Mouse (Mus musculus) midbrain, embryonic 13.5 days (tissue): ENCODE data around the gene AC124502.3. TPM values are rescaled to one million over a fixed set of nuclear protein-coding genes. Genes with fewer than 3 reads are reported as not detected.

ENCODE experiments used
- ATAC-seq: fragments of 200-750 bp; cut with Nextera tagmentation; 2 replicates; pipeline ENCODE4 v1.8.0; 2017; ENCODE audit warnings: mild to moderate bottlenecking, moderate TSS enrichment, moderate library complexity
- H3K27ac ChIP-seq: fragments of 300-500 bp; sonication (generic); 2 replicates; pipeline ENCODE4 v1.5.1; 2015; ENCODE audit warnings: inconsistent platforms, mild to moderate bottlenecking, moderate library complexity
- H3K27me3 ChIP-seq: fragments of 300-500 bp; sonication (generic); 2 replicates; pipeline ENCODE4 v1.6.1; 2015; ENCODE audit warnings: mild to moderate bottlenecking, inconsistent platforms
- H3K36me3 ChIP-seq: fragments of 300-500 bp; sonication (generic); 2 replicates; pipeline ENCODE4 v1.6.1; 2015; ENCODE audit warnings: mild to moderate bottlenecking, inconsistent platforms
- H3K4me1 ChIP-seq: fragments of 300-500 bp; sonication (generic); replicated peaks from 2 replicates; pipeline ENCODE4 v1.6.1; 2015; ENCODE audit warnings: inconsistent platforms
- H3K4me2 ChIP-seq: fragments of 300-500 bp; sonication (generic); replicated peaks from 2 replicates; pipeline ENCODE4 v1.6.1; 2015; ENCODE audit warnings: moderate library complexity, mild to moderate bottlenecking, inconsistent platforms
- H3K4me3 ChIP-seq: fragments of 300-500 bp; sonication (generic); replicated peaks from 2 replicates; pipeline ENCODE4 v1.5.1; 2015; ENCODE audit warnings: mild to moderate bottlenecking, inconsistent platforms
- H3K9ac ChIP-seq: fragments of 300-500 bp; sonication (generic); replicated peaks from 2 replicates; pipeline ENCODE4 v1.6.1; 2015; ENCODE audit warnings: mild to moderate bottlenecking, inconsistent platforms
- H3K9me3 ChIP-seq: fragments of 300-500 bp; sonication (generic); 2 replicates; pipeline ENCODE4 v1.6.1; 2016; ENCODE audit warnings: mild to moderate bottlenecking, inconsistent platforms
- WGBS: fragments of 180-500 bp; shearing (Covaris S2); methylation state at CpG from one replicate; pipeline ENCODE4 v1.1.7; 2015; 5-methylcytosine and 5-hydroxymethylcytosine counted together
- polyA plus RNA-seq: library from polyadenylated mRNA; unstranded; fragments of >200 nt; fragmentation: Nextera tagmentation; extraction: Ambion mirVana; gene quantifications from 2 replicates; pipeline ENCODE4 v1.2.1, GENCODE M21; 2015

Gene AC124502.3
- polyA plus RNA-seq, 1 experiment from 2014 or later, result 3.9 TPM

DNA sequence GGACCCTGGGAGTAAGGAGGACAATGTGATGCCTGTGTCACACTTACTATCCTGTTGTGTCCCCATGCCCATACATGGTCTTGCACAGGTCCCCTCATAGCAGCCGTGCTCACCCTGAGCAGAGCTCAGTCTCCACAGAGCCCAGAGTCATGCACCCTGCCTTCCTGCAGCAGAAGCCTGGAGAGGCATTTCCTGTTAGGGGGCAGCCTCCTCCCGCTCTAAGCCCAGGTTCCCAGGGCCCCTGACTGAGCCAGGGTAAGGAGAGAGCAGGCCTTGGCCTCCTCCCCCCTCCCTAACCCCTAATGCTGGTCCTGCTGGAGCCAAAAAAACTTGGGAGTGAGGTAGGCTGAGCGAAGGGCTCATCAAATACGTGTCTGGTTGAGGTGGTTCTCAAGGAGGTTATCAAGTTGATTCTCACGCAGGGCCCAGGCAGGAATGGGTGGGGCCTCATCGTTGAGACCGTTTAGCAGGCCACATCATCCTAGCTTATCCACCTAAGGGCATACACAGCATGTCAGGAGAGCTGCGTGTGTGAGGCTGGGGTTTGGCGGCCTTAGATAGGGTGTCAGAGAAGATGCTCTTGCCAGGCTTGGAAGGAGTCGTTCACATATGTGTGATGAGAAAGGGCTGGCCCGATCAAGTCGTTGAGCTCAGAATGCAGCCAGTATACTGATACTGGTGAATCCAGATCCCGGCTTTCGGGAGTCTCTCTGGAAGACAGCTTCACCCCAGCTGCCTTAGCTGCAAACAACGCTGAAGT, 28.5 kb downstream of the AC124502.3 start:
- H3K9ac ChIP-seq, result peak overlapping the region; percentile 69
- WGBS, result 11% methylated on average over 15 of the region's 15 CpGs

DNA sequence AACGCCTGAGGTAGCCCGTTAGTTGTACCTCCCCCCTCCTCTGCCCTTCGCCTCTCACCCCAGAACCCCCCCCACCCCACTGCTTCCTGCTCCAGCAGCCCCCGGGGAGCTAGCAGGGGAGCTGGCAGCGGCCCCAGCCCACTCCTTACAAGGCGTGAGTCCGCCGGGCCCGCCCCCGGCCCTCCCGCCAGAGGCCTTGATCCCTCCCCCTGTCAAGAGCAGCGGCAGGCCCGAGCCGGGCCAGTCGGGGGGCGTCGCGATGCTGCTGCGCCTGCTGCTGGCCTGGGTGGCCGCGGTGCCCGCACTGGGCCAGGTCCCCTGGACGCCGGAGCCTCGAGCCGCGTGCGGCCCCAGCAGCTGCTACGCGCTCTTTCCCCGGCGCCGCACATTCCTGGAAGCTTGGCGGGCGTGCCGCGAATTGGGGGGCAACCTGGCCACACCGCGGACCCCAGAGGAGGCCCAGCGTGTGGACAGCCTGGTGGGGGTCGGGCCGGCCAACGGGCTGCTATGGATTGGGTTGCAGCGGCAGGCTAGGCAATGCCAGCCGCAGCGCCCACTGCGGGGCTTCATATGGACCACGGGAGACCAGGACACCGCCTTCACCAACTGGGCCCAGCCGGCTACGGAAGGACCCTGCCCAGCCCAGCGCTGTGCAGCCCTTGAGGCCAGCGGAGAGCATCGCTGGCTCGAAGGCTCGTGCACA, 29.3 kb downstream of the AC124502.3 start, which contains the start of gene Cd248:
Gene Cd248 (plus strand): TSS at position 212 of the 703 bp plus-strand sequence.
- Histone ChIP-seq H3K9me3 (no peaks in the 10 kb centered on the region), H3K4me3 (peak within 1 kb of the TSS; percentile 42), H3K27ac (no peak within 1 kb of the TSS), H3K27me3 (peaks cover 62% of the 10 kb centered on the region), H3K4me2 (peak within 1 kb of the TSS; percentile 67), H3K9ac (peak within 1 kb of the TSS; percentile 69), H3K36me3 (no peaks in the 10 kb centered on the region), H3K4me1 (peaks cover 44% of the 10 kb centered on the region)
- under 1% methylated on average over 55 of the region's 56 CpGs for WGBS
- ATAC-seq, result peak; percentile 24; the same call in 1 of the 2 replicates

More for the DNA sequence above, 28.5 kb downstream of the AC124502.3 start:
- Histone ChIP-seq H3K9me3 (no peaks in the 10 kb centered on the region), H3K4me2 (peak overlapping the region; percentile 67), H3K36me3 (no peaks in the 10 kb centered on the region), H3K4me1 (peaks cover 36% of the 10 kb centered on the region), H3K4me3 (peak overlapping the region; percentile 42), H3K27ac (no peak overlapping the region), H3K27me3 (peaks cover 62% of the 10 kb centered on the region)
- ATAC-seq, result no peak

DNA sequence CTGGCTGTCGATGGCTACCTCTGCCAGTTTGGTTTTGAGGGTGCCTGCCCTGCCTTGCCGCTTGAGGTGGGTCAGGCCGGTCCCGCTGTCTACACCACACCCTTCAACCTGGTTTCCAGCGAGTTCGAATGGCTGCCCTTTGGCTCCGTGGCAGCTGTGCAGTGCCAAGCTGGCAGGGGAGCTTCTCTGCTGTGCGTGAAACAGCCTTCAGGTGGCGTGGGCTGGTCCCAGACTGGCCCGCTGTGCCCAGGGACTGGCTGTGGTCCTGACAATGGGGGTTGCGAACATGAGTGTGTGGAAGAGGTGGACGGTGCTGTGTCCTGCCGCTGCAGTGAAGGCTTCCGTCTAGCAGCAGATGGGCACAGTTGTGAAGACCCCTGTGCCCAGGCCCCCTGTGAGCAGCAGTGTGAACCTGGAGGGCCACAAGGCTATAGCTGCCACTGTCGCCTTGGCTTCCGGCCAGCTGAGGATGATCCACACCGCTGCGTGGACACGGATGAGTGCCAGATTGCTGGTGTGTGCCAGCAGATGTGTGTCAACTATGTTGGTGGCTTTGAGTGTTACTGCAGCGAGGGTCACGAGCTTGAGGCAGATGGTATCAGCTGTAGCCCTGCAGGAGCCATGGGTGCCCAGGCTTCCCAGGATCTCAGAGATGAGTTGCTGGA, 30.0 kb downstream of the AC124502.3 start:
- 37% methylated on average over 21 of the region's 21 CpGs for WGBS
- Histone ChIP-seq H3K27ac (no peak overlapping the region), H3K4me1 (peaks cover 44% of the 10 kb centered on the region), H3K9ac (peak overlapping the region; percentile 69), H3K4me3 (peak overlapping the region; percentile 42), H3K27me3 (peaks cover 66% of the 10 kb centered on the region), H3K9me3 (no peaks in the 10 kb centered on the region), H3K36me3 (no peaks in the 10 kb centered on the region), H3K4me2 (peak overlapping the region; percentile 67)
- 0 out of 2 replicates have a peak, but pooled peaks have one; percentile 3 for ATAC-seq

DNA sequence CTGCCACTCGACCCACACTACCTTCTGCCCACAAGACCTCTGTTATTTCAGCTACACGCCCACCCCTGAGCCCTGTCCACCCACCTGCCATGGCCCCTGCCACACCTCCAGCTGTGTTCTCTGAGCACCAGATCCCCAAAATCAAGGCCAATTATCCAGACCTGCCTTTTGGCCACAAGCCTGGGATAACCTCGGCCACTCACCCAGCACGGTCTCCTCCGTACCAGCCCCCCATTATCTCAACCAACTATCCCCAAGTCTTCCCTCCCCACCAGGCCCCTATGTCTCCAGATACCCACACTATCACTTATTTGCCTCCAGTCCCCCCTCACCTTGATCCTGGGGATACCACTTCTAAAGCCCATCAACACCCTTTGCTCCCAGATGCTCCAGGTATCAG, 30.8 kb downstream of the AC124502.3 start:
- ATAC-seq, result no peak
- Histone ChIP-seq H3K9ac (no peak overlapping the region), H3K4me2 (peak overlapping the region; percentile 67; the same call in 1 of the 2 replicates), H3K27me3 (peaks cover 72% of the 10 kb centered on the region), H3K9me3 (no peaks in the 10 kb centered on the region), H3K27ac (no peak overlapping the region), H3K4me1 (peaks cover 44% of the 10 kb centered on the region), H3K4me3 (peak overlapping the region; percentile 3; the same call in 1 of the 2 replicates), H3K36me3 (no peaks in the 10 kb centered on the region)
- 85% methylated on average over 5 of the region's 5 CpGs for WGBS

DNA sequence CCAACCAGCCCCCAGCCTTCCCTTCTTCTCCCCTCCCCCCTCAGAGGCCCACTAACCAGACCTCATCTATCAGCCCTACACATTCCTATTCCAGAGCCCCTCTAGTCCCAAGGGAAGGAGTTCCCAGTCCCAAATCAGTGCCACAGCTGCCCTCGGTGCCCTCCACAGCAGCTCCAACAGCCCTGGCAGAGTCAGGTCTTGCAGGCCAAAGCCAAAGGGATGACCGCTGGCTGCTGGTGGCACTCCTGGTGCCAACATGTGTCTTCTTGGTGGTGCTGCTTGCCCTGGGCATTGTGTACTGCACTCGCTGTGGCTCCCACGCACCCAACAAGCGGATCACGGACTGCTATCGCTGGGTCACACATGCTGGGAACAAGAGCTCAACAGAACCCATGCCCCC, 31.3 kb downstream of the AC124502.3 start:
- ATAC-seq, result no peak
- 85% methylated on average over 7 of the region's 7 CpGs for WGBS
- H3K9ac ChIP-seq, result no peak overlapping the region
- H3K9me3 ChIP-seq, result no peaks in the 10 kb centered on the region
- H3K4me3 ChIP-seq, result peak overlapping the region; percentile 3
- peaks cover 75% of the 10 kb centered on the region for H3K27me3 ChIP-seq
- no peak overlapping the region for H3K27ac ChIP-seq
- peaks cover 44% of the 10 kb centered on the region for H3K4me1 ChIP-seq
- no peaks in the 10 kb centered on the region for H3K36me3 ChIP-seq
- H3K4me2 ChIP-seq, result 0 out of 2 replicates have a peak overlapping the region, but pooled peaks have one; percentile 9

DNA sequence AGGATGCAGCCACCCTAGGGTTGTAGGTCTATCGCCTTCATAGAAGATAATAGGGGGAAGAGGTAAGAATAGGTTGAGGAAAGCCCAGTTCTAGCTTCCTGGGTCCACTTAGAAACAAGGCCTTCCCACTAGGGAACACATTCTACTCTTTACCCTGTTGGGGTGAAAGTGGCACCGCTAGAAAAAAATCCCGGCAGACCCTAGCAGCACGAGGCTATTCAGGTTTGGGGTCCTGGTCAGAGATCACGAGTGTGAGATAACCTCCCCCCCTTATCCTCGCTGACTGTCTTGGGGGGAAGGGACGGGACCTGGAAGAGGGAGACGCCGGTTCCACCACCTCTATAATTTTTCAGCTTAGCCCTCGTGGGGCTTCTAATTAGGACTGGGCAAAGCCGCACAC, 32.4 kb downstream of the AC124502.3 start:
- Histone ChIP-seq H3K9ac (peak overlapping the region; percentile 63), H3K4me3 (peak overlapping the region; percentile 42), H3K4me1 (peaks cover 44% of the 10 kb centered on the region), H3K4me2 (peak overlapping the region; percentile 62), H3K36me3 (no peaks in the 10 kb centered on the region), H3K27ac (peak overlapping the region; percentile 52), H3K9me3 (no peaks in the 10 kb centered on the region), H3K27me3 (peaks cover 70% of the 10 kb centered on the region)
- no peak for ATAC-seq
- WGBS, result 10% methylated on average over 11 of the region's 11 CpGs

DNA sequence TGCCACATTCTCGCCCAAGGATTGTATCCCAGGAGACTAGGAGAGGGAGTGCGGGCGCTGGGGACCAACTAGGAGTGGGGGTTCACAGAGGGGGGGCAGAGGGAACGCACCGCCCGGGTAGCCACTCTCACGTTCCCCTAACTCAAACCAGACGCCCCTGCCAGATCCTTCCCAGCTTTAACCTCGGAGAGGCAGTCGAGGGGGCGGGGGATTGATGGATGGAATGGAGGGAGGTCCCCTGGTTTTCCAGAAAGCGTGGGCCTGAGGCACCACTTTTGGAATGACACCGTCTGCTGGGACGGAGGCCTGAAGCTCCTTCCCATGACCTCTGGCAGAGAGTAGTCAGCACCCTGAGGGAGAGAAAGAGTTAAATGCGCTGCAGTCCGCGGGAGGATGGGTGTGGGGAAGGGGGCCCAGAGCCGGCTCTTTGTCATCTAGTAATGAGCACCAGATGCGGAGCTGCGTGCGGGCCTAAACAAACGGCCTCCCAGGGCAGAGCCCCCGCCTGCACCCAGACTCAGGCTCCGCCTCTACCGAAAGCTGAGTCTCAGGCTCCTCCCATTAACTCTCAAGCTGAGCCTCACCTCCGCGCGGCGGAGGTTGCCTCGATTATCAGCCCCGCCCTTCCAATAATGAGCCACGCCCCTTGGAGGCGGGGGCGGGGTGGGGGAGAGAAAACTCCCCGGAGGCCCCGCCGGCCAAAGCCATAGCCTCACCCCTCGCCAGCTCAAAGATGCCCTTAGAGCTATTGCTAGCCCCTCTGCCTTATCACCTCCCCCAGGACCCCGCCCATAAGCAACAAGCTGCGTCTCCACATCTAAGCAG, 33.1 kb downstream of the AC124502.3 start:
- Histone ChIP-seq H3K4me1 (peaks cover 44% of the 10 kb centered on the region), H3K27me3 (peaks cover 63% of the 10 kb centered on the region), H3K4me3 (peak overlapping the region; percentile 42), H3K9ac (peak overlapping the region; percentile 63), H3K9me3 (no peaks in the 10 kb centered on the region), H3K27ac (peak overlapping the region; percentile 52), H3K4me2 (peak overlapping the region; percentile 62), H3K36me3 (no peaks in the 10 kb centered on the region)
- ATAC-seq, result peak; percentile 82
- WGBS, result under 1% methylated on average over 40 of the region's 40 CpGs

DNA sequence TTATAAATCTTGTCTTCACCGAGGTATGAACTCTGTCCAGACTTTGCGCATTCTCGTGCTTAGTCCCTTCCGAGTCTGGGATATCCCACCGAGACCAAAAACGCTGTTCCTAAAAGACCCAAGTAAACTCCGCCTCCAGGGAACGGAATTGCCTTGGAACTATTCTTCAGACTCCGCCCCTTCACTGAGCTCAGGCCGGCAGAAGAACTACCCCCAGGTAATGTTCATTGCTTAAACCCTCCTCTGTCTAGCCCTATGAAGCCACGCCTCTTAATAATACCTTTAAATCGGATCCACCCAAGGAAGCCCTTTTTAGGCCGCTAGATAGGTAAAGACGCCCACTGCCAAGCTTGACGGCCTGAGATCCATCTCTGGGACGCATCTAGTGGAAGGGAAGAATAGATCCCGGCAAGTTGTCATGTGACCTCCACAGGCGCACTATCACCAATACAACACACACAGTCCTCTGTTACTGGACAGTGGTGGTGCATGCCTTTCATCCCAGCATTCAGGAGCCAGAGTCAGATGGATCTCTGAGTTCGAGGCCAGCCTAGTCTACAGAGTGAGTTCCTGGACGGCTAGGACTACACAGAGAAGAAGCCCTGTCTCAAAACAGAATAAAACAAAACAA, 33.8 kb downstream of the AC124502.3 start:
- peaks cover 38% of the 10 kb centered on the region for H3K4me1 ChIP-seq
- no peaks in the 10 kb centered on the region for H3K36me3 ChIP-seq
- no peak overlapping the region for H3K27ac ChIP-seq
- peak; percentile 26 for ATAC-seq
- H3K27me3 ChIP-seq, result peaks cover 56% of the 10 kb centered on the region
- H3K4me3 ChIP-seq, result peak overlapping the region; percentile 42
- peak overlapping the region; percentile 62 for H3K4me2 ChIP-seq
- no peaks in the 10 kb centered on the region for H3K9me3 ChIP-seq
- 2% methylated on average over 20 of the region's 20 CpGs for WGBS
- peak overlapping the region; percentile 63; the same call in 1 of the 2 replicates for H3K9ac ChIP-seq

DNA sequence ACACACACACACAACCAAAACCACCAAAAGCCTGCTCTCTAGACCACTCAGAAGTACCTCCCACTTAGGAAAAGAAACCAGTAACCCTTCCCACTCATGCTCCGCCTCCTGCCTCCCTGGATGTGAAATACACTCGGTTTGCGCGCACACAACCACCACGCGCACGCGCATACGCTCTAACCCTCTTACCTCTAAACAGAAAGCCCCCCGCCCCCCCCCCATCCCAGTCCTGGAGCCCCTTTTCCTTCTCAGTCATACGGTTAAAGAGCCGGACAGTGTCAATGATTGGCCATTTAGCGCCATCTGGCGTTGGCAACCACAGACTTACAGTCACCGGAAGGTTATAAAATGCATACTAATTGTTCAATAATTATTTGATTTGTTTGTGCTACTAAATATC, 34.3 kb downstream of the AC124502.3 start:
- Histone ChIP-seq H3K9me3 (no peaks in the 10 kb centered on the region), H3K9ac (no peak overlapping the region), H3K4me3 (peak overlapping the region; percentile 42; the same call in 1 of the 2 replicates), H3K27ac (no peak overlapping the region), H3K4me1 (peaks cover 33% of the 10 kb centered on the region), H3K4me2 (peak overlapping the region; percentile 62), H3K36me3 (no peaks in the 10 kb centered on the region), H3K27me3 (peaks cover 51% of the 10 kb centered on the region)
- under 1% methylated on average over 15 of the region's 15 CpGs for WGBS
- ATAC-seq, result peak; percentile 6; the same call in 1 of the 2 replicates

DNA sequence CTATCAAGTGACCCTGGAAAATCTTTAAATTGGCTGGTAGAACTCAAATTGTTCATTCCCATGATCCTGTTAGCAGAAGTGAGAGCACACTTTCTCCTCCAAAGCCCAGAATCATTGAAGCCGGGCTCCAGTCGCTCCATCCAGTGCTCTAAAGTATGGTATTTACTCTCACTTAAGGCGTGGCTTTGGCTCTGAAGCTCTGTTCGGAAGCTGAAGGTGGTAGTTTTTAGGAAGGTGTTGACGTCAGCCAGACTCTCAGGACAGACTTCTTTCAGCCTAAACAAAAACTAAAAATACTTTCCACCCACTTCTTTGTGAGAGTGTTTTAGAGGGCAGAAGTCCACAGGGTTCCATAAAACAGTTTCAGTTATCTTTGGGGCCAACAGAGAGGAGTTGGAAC, 34.8 kb downstream of the AC124502.3 start:
- no peak overlapping the region for H3K4me3 ChIP-seq
- H3K36me3 ChIP-seq, result no peaks in the 10 kb centered on the region
- no peak overlapping the region for H3K9ac ChIP-seq
- peaks cover 47% of the 10 kb centered on the region for H3K27me3 ChIP-seq
- H3K4me1 ChIP-seq, result peaks cover 28% of the 10 kb centered on the region
- H3K27ac ChIP-seq, result no peak overlapping the region
- no peak for ATAC-seq
- H3K9me3 ChIP-seq, result no peaks in the 10 kb centered on the region
- H3K4me2 ChIP-seq, result no peak overlapping the region
- WGBS, result 51% methylated on average over 5 of the region's 5 CpGs

DNA sequence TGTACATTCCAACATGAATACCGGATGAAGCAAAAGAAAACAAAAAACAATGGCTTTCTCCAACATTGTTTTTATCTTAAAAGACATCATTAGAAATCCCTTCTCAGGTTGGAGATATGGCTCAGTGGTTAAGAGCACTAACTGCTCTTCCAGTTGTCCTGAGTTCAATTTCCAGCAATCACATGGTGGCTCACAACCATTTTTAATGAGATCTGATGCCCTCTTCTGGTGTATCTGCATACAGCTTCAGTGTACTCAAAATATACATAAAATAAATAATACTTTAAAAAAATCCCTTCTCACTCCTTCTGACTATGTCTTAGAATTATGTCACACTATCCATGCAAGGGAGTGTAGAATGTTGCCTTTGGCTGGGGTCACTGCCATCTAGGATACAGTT, 40.6 kb downstream of the AC124502.3 start:
- 98% methylated on average over 1 of the region's 1 CpGs for WGBS
- H3K27me3 ChIP-seq, result peaks cover 61% of the 10 kb centered on the region

More for the DNA sequence above, 40.6 kb downstream of the AC124502.3 start:
- Histone ChIP-seq H3K9me3 (no peaks in the 10 kb centered on the region), H3K36me3 (no peaks in the 10 kb centered on the region), H3K27ac (no peak overlapping the region), H3K4me2 (no peak overlapping the region), H3K4me1 (no peaks in the 10 kb centered on the region), H3K4me3 (no peak overlapping the region), H3K9ac (no peak overlapping the region)
- ATAC-seq, result no peak
